Mouse (Mus musculus) monocyte, adult 5-6 weeks (primary cell): Measurements from ENCODE around the gene Ppp1r12c. TPM values are rescaled to one million over a fixed set of nuclear protein-coding genes. Genes with fewer than 3 reads are reported as not detected.

Experiments
- ATAC-seq: fragments of 153-309, 156-312 bp; replicated peaks from 2 replicates; pipeline ENCODE4 v1.8.0; 2017; ENCODE audit warnings: mild to moderate bottlenecking; ENCODE audit not compliant: low TSS enrichment, insufficient number of reproducible peaks, severe bottlenecking, poor library complexity, low FRiP score
- total RNA-seq: library from RNA; stranded (forward); fragments of 200-1000, 200-491, 200-594 nt; gene quantifications from 3 replicates; pipeline ENCODE4 v1.2.3, GENCODE M21; 2017

Ppp1r12c gene
- total RNA-seq, 1 experiment from 2014 or later, result 296 TPM

DNA sequence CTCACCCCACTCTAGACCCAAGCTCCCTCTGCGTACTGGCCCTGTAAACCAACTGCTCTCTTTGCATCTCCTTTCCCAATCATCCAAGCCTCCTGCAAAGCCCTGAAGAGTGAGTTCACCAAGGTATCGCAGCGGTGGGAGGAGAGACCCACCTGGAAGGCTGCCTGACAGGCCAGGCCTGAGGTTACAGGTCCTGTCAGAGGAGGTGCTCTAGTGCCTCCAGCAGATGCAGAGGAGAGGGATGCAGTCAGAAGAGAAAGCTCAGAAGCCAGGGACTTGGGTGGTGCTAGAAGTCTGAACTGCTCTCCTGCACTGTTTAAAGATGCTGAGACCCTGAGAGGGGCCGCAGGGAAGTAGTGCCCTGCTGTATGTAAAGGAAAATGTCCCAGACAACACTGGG is 2.4 kb downstream of the Ppp1r12c start:
- no peak for ATAC-seq

DNA sequence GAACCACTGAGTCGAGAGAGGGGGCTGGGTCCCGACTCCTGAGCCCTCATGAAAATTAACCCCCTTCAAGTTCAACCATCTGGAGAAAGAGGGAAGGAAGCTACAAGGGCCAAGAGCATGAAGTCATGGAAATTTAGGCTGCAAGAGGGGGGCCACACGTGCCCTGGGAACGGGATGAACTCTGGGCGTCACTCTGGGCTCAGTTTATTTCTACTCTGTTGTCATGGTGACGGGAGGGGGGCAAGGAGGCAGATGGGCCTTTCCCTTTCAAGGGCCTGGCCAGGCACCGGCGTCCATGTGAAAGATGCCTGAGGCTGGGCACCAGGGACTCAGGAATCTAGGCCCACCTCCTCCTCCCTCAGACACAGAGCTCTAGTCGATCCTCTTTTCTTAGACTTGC is 3.2 kb downstream of the Ppp1r12c start:
- ATAC-seq, result no peak

DNA sequence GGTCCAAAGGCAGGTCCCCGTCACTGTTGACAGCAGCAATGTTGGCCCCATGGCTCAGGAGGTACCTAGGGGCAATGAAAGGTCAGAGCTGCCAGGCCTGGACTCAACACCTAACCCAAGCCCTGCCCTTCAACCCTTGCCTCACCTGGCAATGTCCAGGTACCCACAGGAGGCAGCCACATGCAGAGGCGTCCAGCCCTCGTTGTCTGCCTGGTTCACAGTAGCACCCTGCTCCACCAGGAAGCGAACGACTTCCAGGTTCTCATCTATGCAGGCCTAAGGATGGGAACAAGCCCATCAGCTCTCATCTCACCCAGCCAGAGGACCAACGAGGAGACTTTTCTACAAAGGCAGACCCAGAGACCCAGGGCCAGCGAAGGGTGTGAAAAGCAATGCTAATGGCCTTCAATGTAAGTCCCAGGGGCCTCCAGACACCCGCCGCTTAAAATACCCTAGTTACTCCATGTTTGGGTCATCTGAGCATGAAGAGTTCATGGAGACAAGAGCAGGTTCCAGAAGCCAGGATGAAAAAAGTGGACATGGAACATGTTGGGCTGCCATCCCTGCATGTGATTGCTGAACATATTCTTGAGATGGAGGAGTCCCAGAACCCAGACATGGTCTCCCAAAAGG is 4.1 kb downstream of the Ppp1r12c start:
- ATAC-seq, result no peak

DNA sequence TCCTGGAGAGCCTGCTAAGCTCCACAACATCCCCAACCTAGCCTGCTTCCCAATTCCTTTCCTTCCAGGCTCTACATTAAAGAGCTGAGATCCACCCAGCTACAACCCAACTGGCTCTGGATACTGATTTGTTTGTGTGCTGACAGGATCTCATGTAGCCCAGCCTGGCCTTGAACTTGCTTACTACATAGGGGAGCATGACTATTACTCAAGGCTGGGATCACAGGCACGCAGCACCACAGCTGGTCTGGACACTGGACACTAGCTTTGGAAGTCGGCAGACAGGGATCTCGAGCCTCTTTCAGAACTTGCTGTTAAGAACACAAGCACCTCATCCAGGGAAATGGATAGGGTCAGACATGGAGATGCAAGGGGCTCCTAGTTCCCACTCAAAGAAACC is 5.0 kb downstream of the Ppp1r12c start:
- ATAC-seq, result no peak

DNA sequence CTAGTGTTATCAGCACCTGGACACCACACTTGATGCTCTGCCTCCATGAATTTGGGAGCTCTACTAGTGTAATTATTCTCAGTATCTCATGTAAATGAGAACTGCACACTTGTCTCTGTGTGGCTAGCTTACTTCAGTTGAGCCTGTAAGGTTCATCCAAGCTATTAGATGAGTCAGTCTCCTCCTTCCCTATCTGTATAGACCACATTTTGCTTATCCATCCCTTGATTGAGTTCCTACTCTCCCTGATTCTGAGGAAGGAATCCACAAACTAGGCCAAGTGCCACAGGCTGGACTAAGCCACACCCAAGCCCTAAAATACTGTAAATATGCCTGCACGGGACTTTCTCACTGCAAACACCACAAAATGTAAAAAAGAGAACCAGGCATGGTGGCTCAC is 7.5 kb downstream of the Ppp1r12c start:
- no peak for ATAC-seq

DNA sequence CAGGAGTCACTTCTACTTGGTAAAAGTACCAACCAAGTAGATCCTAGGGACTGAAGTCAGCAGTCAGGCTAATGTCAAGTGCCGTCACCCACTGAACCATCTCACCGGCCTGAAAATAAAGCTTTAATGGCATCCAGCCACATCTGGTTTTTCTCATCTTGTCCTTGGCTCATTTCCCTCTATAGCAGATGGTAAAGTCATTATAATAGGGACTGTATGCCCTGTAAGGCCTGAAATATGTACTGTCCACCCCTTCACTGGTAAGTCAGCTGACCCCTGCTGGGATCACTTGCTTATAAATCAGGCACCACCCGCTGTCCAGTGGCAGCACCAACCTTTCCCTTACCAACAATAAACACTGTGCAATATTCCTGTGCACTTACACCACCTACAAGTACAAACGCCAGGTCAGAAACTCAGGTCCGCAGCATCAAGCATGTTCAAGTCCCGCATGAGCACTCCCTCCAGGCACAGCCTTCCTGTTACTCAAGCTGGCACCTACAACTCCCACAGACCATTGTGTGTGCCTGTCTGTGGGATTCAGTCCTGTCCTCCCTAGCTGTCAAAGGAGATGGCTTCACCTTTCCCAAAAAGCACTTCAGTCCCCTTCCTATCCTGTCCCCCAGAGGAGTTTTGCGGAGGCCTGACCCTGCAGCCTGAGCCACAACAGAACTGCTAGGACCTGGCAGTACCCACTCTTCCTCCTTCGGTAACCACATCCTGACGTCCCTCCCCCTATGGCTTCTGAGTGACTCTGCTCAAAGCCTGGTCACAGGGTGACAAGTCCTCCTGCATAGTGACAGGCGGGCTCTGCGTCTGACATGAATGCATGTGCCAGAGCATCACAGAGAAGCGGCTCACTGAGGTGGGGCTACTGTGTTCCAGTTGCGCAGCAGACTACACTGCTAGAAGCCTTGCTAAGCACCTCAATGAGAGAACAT is 8.9 kb downstream of the Ppp1r12c start:
- ATAC-seq, result peak; percentile 83

DNA sequence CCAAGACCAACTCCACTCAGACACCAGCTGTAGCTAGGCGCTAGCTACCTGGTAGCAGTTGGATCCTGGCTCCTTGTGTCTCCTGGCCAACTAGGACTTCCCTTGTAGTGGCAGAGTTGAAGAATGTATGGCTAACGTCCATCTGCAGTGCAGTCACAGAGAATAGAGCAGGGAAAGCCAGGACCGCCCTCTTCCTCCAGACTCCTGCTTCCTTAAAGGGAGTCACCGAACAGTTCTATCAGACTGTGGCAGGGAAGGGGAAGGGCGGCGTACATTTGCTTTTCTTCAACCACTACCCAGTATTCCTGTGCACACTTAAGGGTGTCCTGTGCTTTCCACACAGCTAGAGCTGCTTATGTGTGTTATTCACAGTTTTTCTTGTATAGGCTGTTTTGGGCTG is 10.2 kb downstream of the Ppp1r12c start:
- ATAC-seq, result no peak

DNA sequence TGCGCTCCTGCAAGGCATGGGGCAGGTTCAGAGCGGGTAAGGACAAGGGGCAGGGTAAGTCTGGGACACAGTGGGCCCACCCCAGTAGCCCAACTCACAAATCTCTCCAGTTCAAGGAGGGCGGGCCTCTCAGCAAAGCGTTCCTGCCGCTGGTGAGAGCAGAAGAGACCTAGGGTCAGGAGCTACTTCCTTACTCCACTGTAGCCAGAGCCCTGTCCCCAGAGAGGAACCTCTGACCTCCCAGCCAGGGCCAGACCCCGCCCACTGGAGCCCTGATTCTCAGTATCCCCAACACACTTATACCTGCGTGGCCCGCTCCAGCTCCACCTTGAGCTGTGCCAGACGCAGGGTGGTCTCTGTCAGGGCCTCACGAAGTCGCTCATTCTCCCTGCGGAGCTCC is 19.2 kb downstream of the Ppp1r12c start:
- ATAC-seq, result no peak

DNA sequence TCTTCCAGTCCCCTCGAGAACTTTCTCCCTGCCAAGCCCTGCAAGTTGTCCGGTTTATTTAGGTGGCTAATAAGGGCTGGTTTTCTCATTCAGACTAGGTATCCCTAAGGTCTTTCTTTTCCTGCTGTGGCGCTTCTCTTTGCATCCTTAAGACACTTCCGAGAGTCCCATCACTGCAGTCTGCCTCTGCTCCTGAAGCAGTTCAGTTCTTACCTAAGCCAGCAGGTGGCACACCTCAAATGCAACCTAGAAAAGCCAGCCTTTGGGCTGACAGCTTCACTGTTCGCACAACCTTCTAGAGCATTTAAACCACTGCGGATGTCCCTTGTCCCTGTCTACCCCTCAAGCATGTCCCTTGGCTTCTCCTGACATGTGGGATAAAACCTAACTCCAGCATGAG is 21.8 kb downstream of the Ppp1r12c start:
- peak; percentile 40 for ATAC-seq

DNA sequence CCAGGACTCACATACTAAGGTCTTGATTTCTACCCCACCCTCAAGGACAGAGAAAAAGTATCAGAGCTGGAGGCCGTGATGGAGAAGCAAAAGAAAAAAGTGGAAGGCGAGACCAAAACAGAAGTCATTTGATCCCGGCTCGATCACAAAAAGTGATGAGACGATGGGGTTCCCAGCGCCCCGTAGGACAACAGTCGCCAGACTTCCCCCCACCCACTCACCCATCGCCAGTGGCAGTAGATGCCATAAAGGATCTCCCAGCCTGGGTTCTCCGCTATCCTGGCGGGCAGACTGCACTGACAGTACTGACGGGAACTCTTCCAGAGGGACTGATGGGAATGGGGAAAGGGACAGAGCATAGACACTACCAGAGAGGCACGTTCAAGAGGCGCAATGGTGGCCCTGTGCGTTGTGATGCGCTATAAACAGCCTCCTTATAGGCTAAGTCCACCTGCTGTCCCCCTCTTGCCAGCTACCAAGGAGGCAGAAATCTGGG is 22.6 kb downstream of the Ppp1r12c start:
- ATAC-seq, result no peak

DNA sequence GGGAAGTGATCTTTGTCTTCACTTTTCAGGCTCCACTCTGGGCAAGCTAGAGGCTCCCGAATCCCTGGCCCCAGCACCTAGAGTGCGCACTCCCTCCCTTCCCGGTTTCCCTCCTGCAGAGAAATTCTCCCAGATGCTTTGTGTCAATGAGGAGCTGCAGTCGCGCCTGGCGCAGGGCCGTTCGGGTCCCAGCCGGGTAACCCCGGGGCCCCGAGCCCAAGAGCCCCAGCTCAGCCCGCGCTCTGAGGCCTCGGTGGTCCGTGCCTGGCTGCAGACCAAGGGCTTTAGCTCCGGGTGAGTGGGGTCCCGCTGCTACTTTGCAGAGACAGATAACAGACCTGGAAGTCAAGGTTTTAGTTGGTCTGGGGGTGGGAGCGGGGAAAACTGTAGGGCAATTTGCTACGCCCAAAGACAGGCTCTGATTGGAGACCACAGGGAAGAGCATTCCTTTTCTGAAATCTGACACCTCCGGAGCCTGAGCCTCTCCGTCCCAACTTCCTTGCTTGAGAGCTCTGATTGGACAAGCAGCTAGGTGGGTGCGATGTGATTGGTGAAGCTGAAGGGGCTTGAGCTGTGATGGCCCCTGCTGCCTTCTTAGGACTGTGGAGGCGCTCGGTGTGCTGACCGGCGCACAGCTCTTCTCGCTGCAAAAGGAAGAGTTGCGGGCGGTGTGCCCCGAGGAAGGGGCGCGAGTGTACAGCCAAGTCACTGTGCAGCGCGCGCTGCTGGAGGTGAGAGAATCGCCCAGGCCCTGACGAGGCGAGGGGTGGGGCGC is 23.3 kb downstream of the Ppp1r12c start:
- ATAC-seq, result no peak

DNA sequence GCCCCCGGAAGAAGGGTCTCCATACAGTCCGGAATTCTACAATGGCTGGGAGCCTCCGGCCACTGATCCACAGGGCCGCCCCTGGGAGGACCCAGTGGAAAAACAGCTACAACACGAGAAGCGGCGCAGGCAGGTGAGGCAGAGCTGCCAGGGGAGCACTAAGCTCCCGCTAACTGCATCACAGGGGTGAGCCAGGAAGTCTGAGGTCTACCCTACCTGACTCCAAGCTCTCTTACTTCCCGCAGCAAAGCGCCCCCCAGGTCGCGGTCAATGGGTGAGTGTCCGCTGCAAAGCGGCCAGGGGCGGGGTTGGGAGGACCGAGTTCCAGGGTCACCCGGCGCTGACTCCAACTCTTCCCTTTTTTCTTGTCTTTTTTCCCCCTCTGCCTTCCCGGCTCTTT is 27.5 kb downstream of the Ppp1r12c start:
- ATAC-seq, result no peak

DNA sequence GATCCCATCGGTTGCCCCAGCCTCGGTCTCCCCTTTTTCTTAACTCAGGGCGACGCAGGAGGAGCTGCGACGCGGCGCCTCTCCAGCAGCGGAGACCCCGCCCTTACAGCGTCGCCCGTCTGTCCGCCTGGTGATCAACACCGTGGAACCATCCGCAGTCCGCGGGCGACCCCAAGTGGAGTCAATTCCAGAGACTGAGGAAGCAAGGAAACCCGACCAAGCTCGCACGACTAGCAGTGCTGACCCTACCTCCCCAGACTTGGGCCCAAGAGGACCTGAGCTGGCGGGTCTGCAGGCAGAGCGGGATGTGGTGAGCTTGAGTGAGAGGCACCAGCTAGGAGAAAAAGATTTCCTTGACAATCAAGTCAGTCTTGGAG is 30.3 kb downstream of the Ppp1r12c start:
- ATAC-seq, result 0 out of 2 replicates have a peak, but pooled peaks have one; percentile 9

DNA sequence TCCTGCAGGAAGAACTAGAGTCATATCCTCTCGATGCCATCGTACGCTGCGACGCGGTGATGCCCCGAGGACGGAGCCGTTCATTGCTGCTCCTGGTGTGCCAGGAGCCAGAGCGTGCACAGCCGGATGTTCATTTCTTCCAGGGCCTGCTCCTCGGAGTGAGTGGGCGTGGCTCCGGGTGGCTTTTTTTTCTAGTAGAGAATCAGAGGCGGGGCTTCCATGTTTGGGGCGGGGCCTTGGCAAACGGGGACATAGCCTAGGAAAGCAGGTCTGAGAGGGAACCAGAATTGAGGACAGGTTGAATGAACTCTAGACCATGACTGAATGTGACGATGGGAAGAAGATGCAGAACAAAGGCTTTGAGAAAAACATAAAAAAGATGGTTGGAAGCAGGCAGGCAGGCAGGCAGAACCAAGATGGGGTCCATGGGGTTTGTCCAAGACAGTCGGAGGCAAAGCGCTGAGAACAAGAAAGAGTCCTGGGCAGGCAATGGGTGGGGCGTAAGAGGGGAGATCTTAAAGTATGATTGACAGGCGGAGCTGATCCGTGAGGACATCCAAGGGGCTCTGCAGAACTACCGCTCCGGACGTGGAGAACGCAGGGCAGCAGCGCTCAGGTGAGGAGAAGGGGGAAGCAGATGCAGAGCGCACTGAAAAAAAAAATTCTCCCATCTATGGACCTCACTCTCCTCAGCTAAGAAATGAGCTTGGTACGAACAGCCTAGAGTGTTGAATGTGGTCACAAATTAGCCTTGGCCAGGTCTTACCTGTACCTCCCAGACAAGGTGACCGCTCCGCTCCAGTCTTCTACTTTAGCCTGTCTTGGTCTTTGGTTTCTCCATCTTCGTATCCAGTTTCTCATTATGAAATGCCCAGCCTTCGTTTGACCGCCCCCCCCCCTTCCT is 31.0 kb downstream of the Ppp1r12c start:
- ATAC-seq, result no peak

DNA sequence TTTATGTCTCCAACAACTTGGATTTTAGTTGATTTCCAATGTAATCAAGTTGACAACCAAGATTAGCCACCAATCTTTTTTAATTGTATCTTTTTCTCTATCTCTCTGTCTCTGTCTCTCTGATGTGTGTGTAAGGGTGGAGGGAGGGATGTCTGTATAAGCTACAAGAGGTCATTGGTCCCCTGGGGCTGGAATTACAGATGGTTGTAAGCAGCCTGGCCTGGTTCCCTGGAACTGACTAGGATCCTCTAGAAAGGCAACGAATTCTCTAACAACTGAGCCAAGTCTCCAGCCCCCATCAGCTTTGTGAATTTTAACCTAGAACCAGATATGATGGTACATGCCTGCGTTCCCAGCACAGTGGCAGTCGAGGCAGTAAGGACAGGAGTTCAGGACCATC is 33.7 kb downstream of the Ppp1r12c start:
- no peak for ATAC-seq

DNA sequence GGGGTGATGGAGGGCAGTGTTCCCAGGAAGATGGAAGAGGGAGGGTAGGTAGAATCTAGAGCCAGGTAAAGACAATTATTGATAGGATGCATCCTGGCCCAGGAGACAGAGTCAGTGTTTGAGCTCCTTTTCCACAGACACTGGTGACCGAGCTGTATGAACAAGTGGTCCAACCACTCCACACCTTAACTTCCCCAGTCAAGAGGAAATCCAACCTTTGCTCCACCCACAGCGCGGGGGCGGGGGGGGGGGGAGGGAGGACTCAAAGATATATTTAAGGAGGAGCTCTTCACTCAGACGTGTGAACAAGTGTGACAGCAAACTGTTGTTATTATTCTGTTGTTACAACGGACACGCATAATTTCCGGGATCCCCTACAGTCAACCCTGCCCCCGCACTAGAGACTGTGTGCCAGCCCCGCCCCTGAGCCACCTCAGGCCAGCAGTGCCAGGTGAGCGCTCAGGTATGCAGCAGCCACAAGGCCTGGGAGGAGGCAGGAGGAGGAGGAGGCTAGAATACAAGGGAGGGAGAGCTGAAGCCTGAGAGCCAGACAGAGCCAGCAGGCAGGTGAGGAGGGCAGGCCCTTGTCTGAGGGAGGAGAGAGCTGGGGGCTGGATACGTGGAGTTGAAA is 37.2 kb downstream of the Ppp1r12c start:
- ATAC-seq, result no peak

DNA sequence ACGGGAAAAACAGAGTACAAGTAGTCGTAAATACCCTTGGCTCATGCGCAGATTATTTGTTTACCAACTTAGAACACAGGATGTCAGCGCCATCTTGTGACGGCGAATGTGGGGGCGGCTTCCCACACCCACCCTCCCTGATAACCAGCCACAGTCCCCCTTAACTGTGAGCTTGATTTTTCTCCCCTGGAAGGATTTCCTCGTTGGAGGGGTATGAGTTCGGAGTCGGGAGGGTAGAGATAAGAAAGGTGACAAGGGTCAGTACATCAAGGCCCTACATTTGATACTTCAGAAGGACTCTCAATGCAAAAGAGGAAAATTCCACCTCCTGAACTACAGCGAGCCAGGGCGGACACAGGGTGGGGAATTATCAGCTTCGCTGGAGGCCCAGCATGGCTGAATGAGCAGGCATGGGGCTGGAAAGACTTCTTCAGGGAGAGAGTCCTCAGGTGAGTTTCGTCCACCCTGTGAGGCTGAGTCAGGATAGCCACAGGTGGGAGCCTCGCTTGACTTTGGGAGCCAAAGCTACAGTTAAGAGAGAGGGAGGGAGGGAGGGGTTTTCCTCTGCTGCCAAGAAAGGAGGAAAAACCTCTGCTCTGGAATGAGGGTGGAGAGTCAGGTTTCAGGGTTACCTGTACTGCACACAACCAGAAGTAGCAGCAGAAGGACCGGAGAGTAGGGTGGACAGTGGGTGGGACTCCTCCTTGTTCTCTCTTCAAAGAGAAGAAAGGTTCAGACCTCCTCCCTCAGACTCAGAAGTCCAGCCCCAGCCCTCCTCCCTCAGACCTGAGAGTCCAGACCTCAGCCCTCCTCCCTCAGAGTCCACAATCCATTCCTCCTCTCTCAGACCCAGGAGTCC is 40.7 kb downstream of the Ppp1r12c start, which contains the start of gene Eps8l1:
Gene Eps8l1 (plus strand): TSS at position 99 of the 859 bp plus-strand sequence.
- ATAC-seq, result 0 out of 2 replicates have a peak, but pooled peaks have one; percentile 40
